ENCODE assay signal across 16 mouse cellular contexts in genomic region chr8:37056376-37056775, GRCm38 (mm10).
A peak's percentile ranks its signal among the peaks of the same experiment; 100 is the strongest.
DNase-seq lines count a peak whose midpoint lies in the region; ATAC-seq and TF ChIP-seq lines count a peak whose summit lies in the region.
"Had no signal": no experiment of that assay in that cellular context is flagged by ENCODE, and none has a peak within 500 bp of the region (broad histone marks: within the 10 kb centered on the region; RNA-seq: fewer than 3 reads in every experiment).

No protein-coding gene starts in this region.

- H3K4me2 ChIP-seq in forebrain, embryonic 12.5 days, result no peak overlapping the region
- H3K4me2 ChIP-seq: hindbrain, embryonic 12.5 days had no signal

- 94% methylated on average over 3 of the region's 3 CpGs for WGBS in forebrain, embryonic 12.5 days

- peak overlapping the region; percentile 56; the same call in 1 of the 2 replicates for H3K27ac ChIP-seq in gastrocnemius, adult 2 months
- H3K27ac ChIP-seq in forebrain, embryonic 12.5 days, result no peak overlapping the region
- H3K27ac ChIP-seq: hindbrain, embryonic 12.5 days; kidney, postnatal 0 days had no signal

- H3K9ac ChIP-seq in forebrain, embryonic 12.5 days, result no peak overlapping the region
- H3K9ac ChIP-seq: forebrain, postnatal 0 days; hindbrain, embryonic 12.5 days had no signal

- H3K27me3 ChIP-seq in forebrain, embryonic 12.5 days, result no peaks in the 10 kb centered on the region
- H3K27me3 ChIP-seq: hindbrain, embryonic 12.5 days had no signal

- no peaks in the 10 kb centered on the region for H3K9me3 ChIP-seq in forebrain, embryonic 12.5 days
- H3K9me3 ChIP-seq: hindbrain, embryonic 12.5 days had no signal

- H3K4me3 ChIP-seq in gastrocnemius, adult 2 months, result no peak overlapping the region
- no peak overlapping the region for H3K4me3 ChIP-seq in forebrain, embryonic 12.5 days (replicated peaks)
- H3K4me3 ChIP-seq: hindbrain, embryonic 12.5 days had no signal

- no peaks in the 10 kb centered on the region for H3K36me3 ChIP-seq in forebrain, embryonic 12.5 days (replicated peaks)
- H3K36me3 ChIP-seq: hindbrain, embryonic 12.5 days had no signal

- ATAC-seq in forebrain, embryonic 12.5 days (ENCODE audit: low FRiP score), result no peak
- ATAC-seq in CD4-positive, CD25-positive, alpha-beta regulatory T cell, adult 4 months, result no peak
- ATAC-seq: forebrain, postnatal 0 days; intestine, embryonic 16.5 days had no signal

- no peak for TF ChIP-seq CTCF in gastrocnemius, adult 2 months (IDR thresholded peaks at IDR 0.05)

- no peaks in the 10 kb centered on the region for H3K4me1 ChIP-seq in forebrain, embryonic 12.5 days
- H3K4me1 ChIP-seq: hindbrain, embryonic 12.5 days had no signal

- intact Hi-C loops in gastrocnemius, adult 2 months (cut with DNase I), result loop anchor here (5.0 kb wide), 1 partner anchor 64 kb away; the partner anchor contains the start of gene AI429214

- peak; percentile 45 for DNase-seq in gastrocnemius, adult 2 months
- DNase-seq in gastrocnemius, postnatal 10 days, result no peak
- DNase-seq in NIH3T3 (ENCODE audit: low read depth), result peak; percentile 27
- peak; percentile 67 to 72 for DNase-seq in heart, adult 9 months (ENCODE audit: low spot score in 2 of 2)
- DNase-seq in lung, postnatal 10 days, result peak; percentile 42
- DNase-seq: cerebellum, postnatal 10 days; forebrain, postnatal 0 days; liver; midbrain, embryonic 14.5 days; right cerebral cortex, postnatal 14 days; thymus, postnatal 36 days had no signal
